Mouse (Mus musculus): ENCODE measurements around the gene Phka2. TPM values are rescaled to one million over a fixed set of nuclear protein-coding genes. Genes with fewer than 3 reads are reported as not detected.

The Phka2 gene
- total RNA-seq (2014; fragmentation: Nextera tagmentation) (80.9 and 102 TPM in 2 replicates), total RNA-seq (2017) (60.4 and 69.2 TPM in 2 replicates)

DNA sequence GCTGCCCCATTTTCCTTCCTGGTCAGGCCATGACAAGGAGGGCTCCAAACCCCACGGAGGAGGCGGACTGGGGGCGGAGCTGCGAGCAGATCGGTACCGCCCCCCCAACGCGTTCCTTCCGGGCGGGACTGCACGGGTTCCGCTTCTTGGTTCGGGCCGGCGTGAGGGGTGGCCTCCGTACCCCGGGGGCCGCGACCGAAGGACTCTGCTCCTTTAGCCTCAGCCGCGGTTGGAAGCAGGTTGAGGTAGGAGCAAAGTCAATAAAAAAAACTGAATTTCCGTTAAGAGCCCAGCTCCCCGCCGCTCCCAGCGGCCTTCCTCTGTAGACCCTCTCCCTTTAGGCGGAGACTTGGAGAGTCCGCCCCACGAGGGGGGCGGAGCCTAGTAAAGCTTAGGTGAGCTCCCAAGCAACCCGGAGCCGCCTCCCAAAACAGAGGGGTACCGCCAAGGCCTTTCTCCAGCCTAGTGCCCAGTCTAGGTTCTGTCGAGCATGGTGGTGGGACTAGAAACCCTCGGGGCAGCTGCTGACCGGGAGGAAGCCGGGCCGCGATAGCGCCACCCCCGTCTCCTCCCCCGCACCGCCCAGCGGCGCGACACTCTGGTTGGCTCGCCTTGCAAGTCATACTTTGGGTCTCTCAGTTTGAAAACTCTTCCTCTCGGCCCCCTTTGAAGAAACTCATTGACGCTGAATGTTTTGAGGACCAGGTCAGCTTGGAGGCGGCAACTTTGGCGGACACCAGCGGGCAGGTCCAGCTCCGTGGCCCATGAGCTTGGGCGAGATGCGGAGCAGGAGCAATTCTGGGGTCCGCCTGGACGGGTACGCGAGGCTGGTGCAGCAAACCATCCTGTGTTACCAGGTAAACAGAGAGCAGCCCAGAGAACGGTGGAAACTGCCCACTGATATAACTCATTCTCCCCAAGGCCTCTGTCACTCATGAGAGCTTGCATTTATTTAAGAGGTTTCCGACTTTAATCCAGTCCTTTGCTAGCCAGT is at the start of gene Phka2:
TSS of gene Phka2 (plus strand) at position 119 of the 994 bp plus-strand sequence.
- ATAC-seq (replicated peaks; ENCODE audit: poor library complexity, severe bottlenecking), result peak; percentile 93

DNA sequence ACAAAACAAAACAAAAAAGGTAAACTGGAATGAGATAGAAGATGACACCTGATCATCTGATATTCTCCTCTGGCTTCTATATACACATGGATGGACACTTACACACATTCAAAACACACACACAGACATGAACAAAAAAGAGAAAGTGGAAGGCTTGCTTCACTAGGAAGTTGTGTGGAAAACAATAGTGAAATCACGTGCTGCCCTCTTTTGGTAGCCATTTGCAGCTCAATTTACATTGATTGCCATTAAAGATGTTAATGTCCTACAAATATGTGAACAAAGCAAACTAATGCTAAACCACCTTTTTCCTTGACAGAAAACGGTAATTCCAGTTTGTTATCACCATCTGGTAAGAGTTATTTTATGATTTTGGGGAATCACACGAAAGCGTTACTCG is 46.3 kb upstream of the Phka2 start:
- ATAC-seq (replicated peaks; ENCODE audit: poor library complexity, severe bottlenecking), result no peak

DNA sequence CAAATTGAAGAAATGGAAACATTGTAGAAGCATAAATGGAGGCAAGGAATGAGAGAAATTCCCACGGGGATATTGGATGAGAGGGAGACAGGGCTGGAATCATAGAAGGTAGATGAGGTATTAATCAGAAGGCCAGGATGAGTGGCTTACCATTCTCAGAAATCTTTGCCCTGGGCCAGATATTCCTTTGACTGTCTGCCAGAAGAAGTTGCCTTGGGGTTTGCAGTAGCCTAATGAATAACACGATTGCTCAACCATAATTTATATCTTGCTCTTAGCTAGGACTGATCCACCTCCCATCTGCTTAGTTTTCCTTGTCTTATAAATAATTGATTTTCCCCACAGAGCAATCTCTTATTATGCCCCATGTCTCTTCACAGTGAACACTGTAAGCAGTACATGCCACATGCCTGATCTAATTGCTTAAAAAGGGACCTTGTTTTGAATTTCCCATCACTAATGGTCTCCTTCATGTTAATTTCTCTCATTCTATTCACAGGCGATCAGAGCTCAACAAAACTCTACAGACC is 30.6 kb upstream of the Phka2 start:
- no peak for ATAC-seq (replicated peaks; ENCODE audit: poor library complexity, severe bottlenecking)

DNA sequence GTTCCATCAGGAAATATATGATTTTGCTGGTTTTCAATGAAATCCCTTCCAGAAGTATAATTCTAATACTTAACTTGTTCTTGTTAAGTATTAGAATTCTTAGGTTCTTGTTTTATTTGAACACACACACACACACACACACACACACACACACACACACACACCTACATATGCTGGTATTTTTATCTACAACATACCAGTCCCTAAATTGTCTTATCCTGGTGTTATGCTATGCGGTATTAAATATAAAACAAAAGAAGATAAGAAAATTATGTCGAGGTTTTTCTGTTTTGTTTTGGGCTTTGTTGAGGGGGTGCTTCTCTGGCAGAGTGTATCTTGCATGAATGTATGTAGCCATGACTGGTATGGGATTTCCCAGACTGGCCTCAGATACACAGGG is 12.2 kb upstream of the Phka2 start:
- no peak for ATAC-seq (replicated peaks; ENCODE audit: poor library complexity, severe bottlenecking)

DNA sequence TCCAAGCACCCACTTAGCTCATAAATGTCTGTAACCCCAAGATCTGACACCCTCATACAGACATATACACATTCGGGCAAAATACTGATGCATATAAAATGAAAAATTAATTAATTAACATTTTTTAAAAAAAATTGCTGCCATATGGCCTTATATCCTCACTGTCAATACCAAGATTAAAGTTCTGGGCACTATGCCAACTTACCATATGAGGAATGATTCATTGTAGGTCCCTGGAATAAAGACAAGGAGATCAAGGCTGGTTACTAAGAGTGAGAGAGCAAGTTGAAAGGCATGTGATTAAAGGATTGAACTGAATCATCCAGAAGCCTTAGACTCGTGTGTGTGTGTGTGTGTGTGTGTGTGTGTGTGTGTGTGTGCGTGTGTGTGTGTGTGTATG is 7.6 kb upstream of the Phka2 start:
- ATAC-seq (replicated peaks; ENCODE audit: poor library complexity, severe bottlenecking), result no peak

DNA sequence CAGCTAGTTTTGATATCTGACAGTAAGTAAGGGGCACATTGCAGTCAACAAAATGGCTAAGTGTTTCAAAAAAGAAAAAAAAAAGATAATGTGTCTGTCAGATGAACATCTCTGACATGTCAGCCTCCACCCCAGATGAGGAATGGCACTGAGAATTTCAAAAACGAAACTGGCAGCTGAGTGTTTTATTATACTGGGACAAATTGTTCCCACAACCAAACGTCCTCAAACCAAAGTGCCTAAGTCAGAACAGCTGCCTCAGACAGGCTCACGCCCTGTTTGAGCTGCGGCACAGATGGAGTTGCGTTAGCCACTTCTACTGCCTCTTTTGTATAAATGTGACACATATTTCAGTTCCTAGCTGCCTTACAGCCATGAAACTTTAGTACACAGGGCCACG is 7.0 kb upstream of the Phka2 start:
- no peak for ATAC-seq (replicated peaks; ENCODE audit: poor library complexity, severe bottlenecking)

DNA sequence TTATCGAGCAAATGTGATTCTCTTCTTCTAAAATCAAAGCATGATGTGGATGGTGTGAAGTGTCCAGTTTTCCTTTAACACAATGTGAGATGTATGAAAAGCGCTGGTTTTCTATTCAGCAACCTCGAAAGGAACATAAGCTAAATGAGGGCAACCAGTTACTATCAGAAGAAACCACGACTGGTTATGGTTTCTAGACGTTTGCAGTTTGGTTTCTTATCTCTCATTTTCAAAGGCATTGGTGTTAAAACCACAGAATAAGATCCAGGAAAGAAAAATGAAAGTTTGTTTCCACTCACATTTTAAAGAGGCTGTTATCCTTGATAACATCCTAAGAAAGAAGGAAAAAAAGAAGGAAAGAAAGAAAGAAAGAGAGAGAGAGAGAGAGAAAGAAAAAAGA is 5.5 kb upstream of the Phka2 start:
- ATAC-seq (replicated peaks; ENCODE audit: poor library complexity, severe bottlenecking), result no peak

DNA sequence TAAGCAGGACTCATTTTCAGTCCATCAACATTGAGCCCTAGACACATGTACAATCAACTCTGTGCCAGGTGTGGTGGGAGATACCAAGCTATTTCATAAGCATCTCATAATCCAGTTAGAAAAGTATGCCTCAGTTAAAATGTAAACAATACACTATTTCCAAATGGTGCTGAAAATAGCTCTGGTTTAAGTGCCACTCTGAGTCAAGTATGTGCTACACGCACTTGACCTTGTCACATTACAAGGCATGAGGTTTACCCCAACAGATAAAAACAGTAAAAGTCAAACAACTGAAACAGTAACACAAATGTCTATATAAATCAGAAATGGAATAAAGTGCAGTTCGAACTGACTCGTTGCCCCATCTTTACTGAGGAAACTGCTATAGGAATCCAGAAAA is 871 bp upstream of the Phka2 start:
- ATAC-seq (replicated peaks; ENCODE audit: poor library complexity, severe bottlenecking), result no peak

DNA sequence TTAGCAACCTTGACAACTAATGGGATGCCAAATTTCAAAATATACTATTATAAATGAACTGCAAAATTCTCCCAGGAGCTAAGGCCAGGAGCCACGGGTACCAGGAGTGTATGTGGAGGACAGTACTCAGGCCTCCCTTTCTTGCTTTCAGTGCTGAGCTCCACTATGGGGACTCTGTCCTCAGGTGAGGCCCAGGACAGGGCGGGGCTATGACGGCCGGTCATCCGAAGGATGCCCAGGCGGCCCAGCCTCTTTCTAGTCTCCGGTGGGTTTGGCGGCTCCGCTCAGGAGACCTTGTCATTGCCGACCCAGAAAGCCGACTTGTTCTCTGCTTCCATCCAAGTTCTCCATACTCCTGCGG is 299 bp upstream of the Phka2 start:
- ATAC-seq (replicated peaks; ENCODE audit: poor library complexity, severe bottlenecking), result peak; percentile 18; the same call in 1 of the 2 replicates

DNA sequence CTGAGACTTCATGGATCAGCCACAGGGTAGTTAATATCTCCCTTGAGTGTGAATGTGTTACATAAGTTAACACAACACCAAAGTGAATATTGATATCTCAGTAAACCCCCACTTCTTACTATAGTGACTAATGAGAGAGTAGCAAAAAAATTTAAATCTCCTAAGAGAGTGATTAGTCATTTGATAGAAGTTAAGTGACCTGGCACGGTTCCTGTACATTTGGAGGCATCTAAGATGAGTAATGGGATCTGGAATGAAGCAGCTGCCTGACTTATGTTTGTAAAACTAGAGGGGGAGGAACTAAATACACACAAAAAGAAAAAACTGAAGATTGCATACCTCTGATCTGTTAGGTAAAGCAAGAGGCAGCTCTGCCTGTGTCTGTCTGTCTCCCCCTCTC is 7.1 kb downstream of the Phka2 start:
- ATAC-seq (replicated peaks; ENCODE audit: poor library complexity, severe bottlenecking), result no peak

DNA sequence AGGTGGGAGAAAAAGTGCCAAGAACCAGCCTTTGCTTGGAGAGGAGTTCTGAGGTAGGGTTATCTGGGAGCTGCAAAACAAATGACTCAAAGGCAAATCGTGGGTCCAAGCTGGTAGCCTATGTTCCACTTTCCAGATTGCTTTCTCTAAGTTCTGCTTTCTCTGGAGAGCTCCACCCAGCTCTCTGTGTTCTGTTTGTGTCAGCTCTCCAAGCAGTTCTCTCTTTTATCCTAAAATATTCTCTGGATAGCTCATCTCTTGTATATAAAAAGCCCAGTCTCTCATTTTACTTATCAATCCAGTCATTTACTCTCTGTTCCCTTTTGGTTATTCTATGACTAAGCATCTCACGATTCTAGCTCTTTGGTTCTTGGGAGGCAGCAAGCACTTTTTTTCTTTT is 8.2 kb downstream of the Phka2 start:
- peak; percentile 86 for ATAC-seq (replicated peaks; ENCODE audit: poor library complexity, severe bottlenecking)

DNA sequence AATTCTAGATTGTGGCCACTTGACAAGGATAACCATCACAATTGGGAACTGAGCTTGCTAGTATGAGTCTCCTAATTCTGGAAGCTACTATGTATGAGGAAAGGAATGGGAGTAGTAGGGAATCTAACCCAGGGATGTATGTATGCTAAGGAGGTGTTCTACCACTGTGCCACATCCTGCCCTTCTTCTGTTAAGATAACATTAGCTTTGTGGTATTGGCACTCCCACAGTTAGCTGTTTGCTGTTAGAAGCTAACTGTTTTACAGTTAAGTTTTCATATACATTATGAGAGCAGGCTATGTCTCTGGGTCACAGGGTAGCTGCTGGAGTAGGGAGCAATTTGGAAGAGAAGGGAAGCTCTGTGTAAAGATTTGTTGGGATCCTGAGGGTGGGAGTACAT is 14.1 kb downstream of the Phka2 start:
- ATAC-seq (replicated peaks; ENCODE audit: poor library complexity, severe bottlenecking), result no peak

DNA sequence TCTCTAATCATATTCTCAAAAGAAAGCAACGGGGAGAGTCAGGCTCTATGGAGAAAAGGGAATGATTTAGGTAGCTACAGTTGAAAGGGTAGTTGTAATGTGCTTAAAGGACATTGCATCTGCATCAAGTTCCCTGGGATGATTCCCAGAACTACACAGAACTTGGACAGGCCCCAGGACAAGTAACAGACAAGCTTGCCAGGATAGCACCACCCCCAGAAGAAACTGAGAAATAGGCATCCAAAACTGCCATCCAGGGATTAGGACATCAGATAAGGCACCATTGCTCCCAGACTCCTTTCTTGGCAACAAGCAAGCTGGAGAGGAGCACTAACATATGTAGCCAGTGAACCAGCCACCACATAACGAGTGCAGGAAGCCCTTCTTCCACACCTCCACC is 40.8 kb downstream of the Phka2 start:
- ATAC-seq (replicated peaks; ENCODE audit: poor library complexity, severe bottlenecking), result no peak

DNA sequence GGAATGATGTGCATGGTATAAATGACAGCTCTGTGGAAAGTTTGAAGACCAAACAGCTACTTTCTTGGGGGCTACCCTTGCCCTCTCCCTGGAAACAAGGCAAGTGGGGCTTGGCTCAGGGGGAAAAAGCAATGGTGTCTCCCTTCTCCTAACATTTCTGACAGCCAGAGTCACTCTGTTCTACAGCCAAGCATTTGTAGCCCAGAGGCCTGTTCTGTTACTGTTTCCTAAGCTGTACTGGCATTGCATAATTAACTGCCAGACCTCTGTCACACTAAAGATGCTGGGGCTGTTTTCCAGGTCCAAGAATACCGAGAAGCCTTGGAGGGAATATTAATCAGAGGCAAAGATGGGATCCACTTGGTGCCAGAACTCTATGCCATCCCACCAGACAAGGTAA is 46.9 kb downstream of the Phka2 start:
- no peak for ATAC-seq (replicated peaks; ENCODE audit: poor library complexity, severe bottlenecking)

DNA sequence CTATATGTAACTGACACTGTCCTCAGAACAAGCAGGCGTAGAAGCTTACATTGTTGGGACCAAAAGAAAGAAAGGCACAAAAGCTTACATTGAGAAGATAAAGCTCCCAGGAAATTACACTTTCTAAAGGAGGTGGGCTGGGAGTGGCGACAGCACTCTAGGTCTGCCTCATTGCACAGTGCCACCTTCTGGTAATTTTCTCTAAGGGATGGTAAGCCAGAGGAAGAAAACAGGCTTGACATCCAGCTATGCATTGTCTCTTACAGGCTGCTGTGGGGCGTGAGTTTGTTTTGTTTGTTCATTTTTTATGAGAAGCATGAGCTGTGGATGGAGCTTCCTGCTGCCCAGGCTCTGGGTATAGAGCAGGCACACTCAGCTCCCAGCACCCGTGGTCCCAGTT is 50.1 kb downstream of the Phka2 start:
- ATAC-seq (replicated peaks; ENCODE audit: poor library complexity, severe bottlenecking), result no peak

DNA sequence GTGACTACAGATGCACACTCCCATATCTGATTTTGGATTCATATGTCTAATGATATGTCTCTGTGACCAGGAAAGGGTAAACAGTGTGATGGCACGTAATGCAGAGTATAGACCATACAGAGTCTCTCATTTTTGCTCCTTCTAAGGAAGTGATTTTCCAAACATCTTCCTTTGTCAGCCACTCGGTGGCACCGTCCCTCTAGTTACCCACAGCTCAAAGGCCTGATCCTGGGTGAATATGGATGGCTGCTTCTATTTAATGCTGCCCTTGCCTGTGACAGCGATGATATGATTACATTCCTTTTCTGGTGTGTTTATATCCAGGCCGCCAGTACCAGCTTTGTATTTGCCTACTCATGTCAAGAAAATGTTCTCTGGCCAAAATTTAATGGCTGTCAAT is 81.6 kb downstream of the Phka2 start:
- no peak for ATAC-seq (replicated peaks; ENCODE audit: poor library complexity, severe bottlenecking)

DNA sequence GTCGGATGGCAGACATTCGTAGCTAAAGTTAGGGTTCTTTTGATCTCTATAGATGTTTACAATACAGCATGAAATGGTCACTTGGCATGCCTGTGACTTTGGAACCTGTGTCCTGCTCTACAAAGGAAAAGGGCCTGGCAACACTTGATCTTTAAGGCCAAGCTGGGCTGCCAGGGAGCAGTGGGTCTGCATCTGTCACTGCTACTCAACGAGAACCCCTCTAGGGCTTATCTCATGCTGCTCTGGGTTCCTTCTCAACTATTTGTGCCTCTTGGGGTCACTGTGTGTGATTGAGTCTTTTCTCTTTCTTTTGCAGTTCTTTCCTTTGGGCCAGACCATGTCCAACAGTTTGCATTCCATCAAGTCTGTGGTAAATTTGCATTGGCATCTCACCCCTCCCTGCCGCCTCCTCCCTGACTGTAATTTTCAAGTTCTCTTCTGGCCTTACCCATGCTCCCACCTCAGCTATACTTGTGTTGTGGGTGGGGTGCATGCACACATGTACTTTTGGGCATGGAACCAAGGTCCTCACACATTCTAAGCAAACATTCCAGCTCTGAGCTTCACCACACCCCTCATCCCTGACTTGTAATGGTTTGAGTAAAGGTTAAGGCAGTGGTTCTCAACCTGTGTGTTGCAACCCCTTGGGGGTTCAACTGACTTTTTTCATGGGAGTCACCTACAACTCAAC is 82.3 kb downstream of the Phka2 start:
- ATAC-seq (replicated peaks; ENCODE audit: poor library complexity, severe bottlenecking), result no peak

DNA sequence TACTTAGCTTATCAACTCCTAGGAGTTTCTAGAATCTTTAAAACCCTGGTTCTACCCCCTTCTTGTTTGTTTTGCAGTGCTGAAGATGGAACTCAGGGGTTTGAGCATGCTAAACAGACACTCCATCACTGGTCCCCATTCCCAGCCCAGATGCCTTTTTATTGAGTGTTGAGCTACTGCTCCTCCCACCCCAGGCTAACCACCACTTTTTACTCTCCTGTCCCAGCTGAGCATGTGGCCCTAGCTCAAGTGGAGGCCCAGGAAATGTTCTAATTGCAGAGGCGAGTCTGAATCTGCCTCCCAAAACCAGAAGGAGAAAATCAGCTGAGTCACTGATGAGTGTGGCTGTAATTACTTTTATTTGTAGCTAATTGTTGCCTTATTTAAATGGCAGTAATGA is 83.1 kb downstream of the Phka2 start:
- no peak for ATAC-seq (replicated peaks; ENCODE audit: poor library complexity, severe bottlenecking)

DNA sequence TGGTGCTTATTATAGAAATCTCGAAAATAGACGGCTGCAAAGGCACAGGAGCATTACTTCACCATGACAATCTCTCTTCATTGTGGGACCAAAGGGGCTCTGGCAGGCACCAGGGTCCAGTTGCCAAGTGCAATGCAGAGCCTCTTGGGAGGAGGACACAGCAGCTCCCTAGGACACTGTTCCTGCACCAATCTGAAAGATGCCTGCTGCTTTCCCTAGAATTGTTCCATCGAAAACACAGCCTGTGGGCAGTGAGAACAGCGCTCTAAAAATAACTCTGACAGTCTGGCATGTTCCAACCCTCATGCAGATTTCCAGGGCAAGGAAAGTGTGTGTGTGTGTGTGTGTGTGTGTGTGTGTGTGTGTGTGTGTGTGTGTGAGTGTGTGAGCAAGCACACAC is 86.6 kb downstream of the Phka2 start:
- ATAC-seq (replicated peaks; ENCODE audit: poor library complexity, severe bottlenecking), result no peak

DNA sequence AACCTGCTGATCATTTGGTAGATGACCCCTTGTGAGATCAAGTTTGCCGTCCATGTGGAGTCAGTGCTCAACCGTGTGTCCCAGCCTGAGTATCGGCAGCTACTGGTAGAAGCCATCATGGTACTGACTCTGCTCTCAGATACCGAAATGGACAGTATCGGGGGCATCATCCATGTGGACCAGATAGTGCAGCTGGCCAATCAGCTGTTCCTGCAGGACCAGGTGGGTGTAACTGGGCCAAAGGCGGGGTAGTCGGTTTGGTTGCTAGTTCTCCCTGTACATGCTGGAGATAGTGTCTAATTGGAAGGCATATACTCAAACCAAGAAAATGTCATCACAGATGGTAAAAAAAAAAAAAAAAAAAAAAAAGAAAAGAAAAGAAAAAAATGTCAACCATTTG is 88.2 kb downstream of the Phka2 start:
- ATAC-seq (replicated peaks; ENCODE audit: poor library complexity, severe bottlenecking), result no peak

DNA sequence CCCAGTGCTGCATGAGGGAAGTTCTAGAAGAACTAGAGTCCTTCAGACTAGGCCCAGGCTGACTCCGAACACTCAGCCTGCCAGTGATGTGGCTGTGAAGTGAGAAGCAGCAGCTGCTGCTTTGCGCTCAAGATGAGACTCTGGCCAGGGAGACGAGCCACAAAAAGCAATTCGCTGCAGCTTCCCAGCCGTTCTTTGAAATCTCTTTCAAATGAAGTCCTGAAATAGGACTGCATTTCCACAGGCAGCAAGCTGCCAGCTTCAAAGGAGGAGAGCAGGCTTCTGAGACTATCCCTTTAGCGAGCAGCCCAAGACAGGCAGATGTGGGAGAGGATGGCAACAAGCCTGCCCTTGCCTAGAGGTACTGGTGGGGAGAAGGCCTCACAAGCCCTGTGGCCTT is 91.0 kb downstream of the Phka2 start:
- ATAC-seq (replicated peaks; ENCODE audit: poor library complexity, severe bottlenecking), result no peak
